Mouse (Mus musculus): Measurements from ENCODE around the gene Zc3h6.

DNA sequence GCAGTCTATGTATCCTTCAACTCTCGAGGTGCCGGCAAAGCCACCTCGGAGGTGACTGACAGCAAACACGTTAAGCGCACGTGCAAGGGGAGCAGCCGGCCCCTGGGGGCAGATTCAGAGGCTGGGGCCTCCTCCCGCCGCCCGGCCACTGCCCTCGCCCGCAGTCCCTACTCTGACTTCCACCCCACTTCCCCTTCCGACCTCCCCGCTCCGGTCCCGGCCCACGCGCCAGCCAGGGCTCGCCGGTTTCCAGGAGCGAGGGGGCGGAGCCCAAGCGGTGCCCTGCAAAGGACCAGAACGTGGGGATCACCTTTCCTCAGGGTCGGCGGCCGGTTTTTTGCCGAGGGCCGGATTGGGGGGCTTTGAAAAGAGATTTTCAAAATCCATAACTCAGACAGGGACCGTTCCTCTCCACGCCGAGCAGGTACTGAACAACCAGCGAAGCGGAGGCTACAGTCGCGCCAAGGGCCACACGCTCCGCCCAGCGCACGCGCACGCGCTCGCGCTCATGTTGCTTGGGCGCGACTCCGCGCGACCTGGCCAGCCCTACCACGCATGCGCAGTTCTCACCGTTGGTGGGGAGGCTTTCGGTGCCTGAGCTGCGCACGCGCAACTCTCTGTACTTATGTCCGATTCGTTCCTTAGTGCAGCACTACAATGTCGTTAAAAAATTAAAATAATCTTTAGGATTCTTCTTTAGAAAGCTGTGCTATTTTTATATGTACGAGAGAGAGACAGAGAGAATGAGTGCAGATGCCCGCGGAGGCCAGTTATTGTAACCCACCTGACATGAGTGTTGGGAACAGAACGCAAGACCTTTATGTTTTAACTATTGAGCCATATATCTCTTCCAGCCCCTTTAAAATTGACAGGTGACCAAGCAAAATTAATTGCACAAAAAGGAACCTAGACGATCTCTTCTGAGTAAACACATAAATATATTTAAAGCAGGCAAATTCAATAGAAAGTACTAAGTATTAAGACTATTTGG is 23.4 kb upstream of the Zc3h6 start, which contains the start of gene Zc3h8:
- no peak for TF ChIP-seq CHD2 (IDR thresholded peaks at IDR 0.05; ENCODE audit: low read depth, low read length)
- TF ChIP-seq MAFK (IDR thresholded peaks at IDR 0.05; ENCODE audit: insufficient read depth, low read depth, low read length): no peak
- no peak for TF ChIP-seq ZNF384 (IDR thresholded peaks at IDR 0.05; ENCODE audit: low read depth, low read length)
- peak; percentile 67; the same call in 1 of the 2 replicates for TF ChIP-seq HCFC1 (IDR thresholded peaks at IDR 0.05; ENCODE audit: borderline replicate concordance, insufficient read depth, low read length)
